Mouse (Mus musculus): ENCODE results near the gene Nrgn. TPM values are rescaled to one million over a fixed set of nuclear protein-coding genes. Genes with fewer than 3 reads are reported as not detected.

The Nrgn gene
- polyA plus RNA-seq, 1 experiment = not detected

- H3K27ac ChIP-seq (ENCODE audit: insufficient read depth, low read length) = no peak overlapping the region
- H3K4me1 ChIP-seq (ENCODE audit: control insufficient read depth, insufficient read depth, low read length) = no peaks in the 10 kb centered on the region; the same call in 1 of the 2 replicates
- no peak overlapping the region for H3K4me3 ChIP-seq (ENCODE audit: insufficient read depth, low read length)
- TF ChIP-seq CTCF (IDR thresholded peaks at IDR 0.05; ENCODE audit: borderline replicate concordance, insufficient read depth, low read length) = no peak
- no peak for TF ChIP-seq POLR2A (IDR thresholded peaks at IDR 0.05; ENCODE audit: low read depth, low read length)
These were observed 23.8 kb upstream of the Nrgn start for GRCm38 (mm10) chr9:37576436-37576930.

- H3K4me3 ChIP-seq (ENCODE audit: insufficient read depth, low read length) = no peak overlapping the region
- TF ChIP-seq CTCF (IDR thresholded peaks at IDR 0.05; ENCODE audit: borderline replicate concordance, insufficient read depth, low read length) = no peak
- TF ChIP-seq POLR2A (IDR thresholded peaks at IDR 0.05; ENCODE audit: low read depth, low read length) = no peak
- H3K27ac ChIP-seq (ENCODE audit: insufficient read depth, low read length) = no peak overlapping the region
- no peaks in the 10 kb centered on the region; the same call in 1 of the 2 replicates for H3K4me1 ChIP-seq (ENCODE audit: control insufficient read depth, insufficient read depth, low read length)
These were observed 19.6 kb upstream of the Nrgn start for GRCm38 (mm10) chr9:37572204-37572876.

- no peak overlapping the region for H3K27ac ChIP-seq (ENCODE audit: insufficient read depth, low read length)
- TF ChIP-seq CTCF (IDR thresholded peaks at IDR 0.05; ENCODE audit: borderline replicate concordance, insufficient read depth, low read length) = no peak
- no peak for TF ChIP-seq POLR2A (IDR thresholded peaks at IDR 0.05; ENCODE audit: low read depth, low read length)
- no peak overlapping the region for H3K4me3 ChIP-seq (ENCODE audit: insufficient read depth, low read length)
- no peaks in the 10 kb centered on the region for H3K4me1 ChIP-seq (ENCODE audit: control insufficient read depth, insufficient read depth, low read length)
These were observed 16.6 kb upstream of the Nrgn start for GRCm38 (mm10) chr9:37569231-37569835.

GRCm38 (mm10) chr9:37568605-37569214, 16.0 kb upstream of the Nrgn start:
- Histone ChIP-seq H3K4me3 (ENCODE audit: insufficient read depth, low read length) (no peak overlapping the region), H3K4me1 (ENCODE audit: control insufficient read depth, insufficient read depth, low read length) (no peaks in the 10 kb centered on the region), H3K27ac (ENCODE audit: insufficient read depth, low read length) (no peak overlapping the region)
- no peak for TF ChIP-seq POLR2A (IDR thresholded peaks at IDR 0.05; ENCODE audit: low read depth, low read length)
- no peak for TF ChIP-seq CTCF (IDR thresholded peaks at IDR 0.05; ENCODE audit: borderline replicate concordance, insufficient read depth, low read length)

- Histone ChIP-seq H3K4me1 (ENCODE audit: control insufficient read depth, insufficient read depth, low read length) (no peaks in the 10 kb centered on the region), H3K27ac (ENCODE audit: insufficient read depth, low read length) (no peak overlapping the region), H3K4me3 (ENCODE audit: insufficient read depth, low read length) (no peak overlapping the region)
- TF ChIP-seq POLR2A (IDR thresholded peaks at IDR 0.05; ENCODE audit: low read depth, low read length) = no peak
- no peak for TF ChIP-seq CTCF (IDR thresholded peaks at IDR 0.05; ENCODE audit: borderline replicate concordance, insufficient read depth, low read length)
These were observed 15.3 kb upstream of the Nrgn start for GRCm38 (mm10) chr9:37567892-37568604.

GRCm38 (mm10) chr9:37567454-37567853, 14.8 kb upstream of the Nrgn start:
- H3K4me3 ChIP-seq (ENCODE audit: insufficient read depth, low read length) = no peak overlapping the region
- H3K4me1 ChIP-seq (ENCODE audit: control insufficient read depth, insufficient read depth, low read length) = no peaks in the 10 kb centered on the region
- TF ChIP-seq POLR2A (IDR thresholded peaks at IDR 0.05; ENCODE audit: low read depth, low read length) (no peak), CTCF (IDR thresholded peaks at IDR 0.05; ENCODE audit: borderline replicate concordance, insufficient read depth, low read length) (no peak)
- no peak overlapping the region for H3K27ac ChIP-seq (ENCODE audit: insufficient read depth, low read length)

- Histone ChIP-seq H3K27ac (ENCODE audit: insufficient read depth, low read length) (no peak overlapping the region), H3K4me3 (ENCODE audit: insufficient read depth, low read length) (no peak overlapping the region), H3K4me1 (ENCODE audit: control insufficient read depth, insufficient read depth, low read length) (no peaks in the 10 kb centered on the region)
- TF ChIP-seq POLR2A (IDR thresholded peaks at IDR 0.05; ENCODE audit: low read depth, low read length) (no peak), CTCF (IDR thresholded peaks at IDR 0.05; ENCODE audit: borderline replicate concordance, insufficient read depth, low read length) (no peak)
These were observed 14.3 kb upstream of the Nrgn start for GRCm38 (mm10) chr9:37567019-37567418.

GRCm38 (mm10) chr9:37563805-37564204, 11.1 kb upstream of the Nrgn start:
- TF ChIP-seq CTCF (IDR thresholded peaks at IDR 0.05; ENCODE audit: borderline replicate concordance, insufficient read depth, low read length) (no peak), POLR2A (IDR thresholded peaks at IDR 0.05; ENCODE audit: low read depth, low read length) (no peak)
- no peak overlapping the region for H3K27ac ChIP-seq (ENCODE audit: insufficient read depth, low read length)
- H3K4me3 ChIP-seq (ENCODE audit: insufficient read depth, low read length) = no peak overlapping the region
- H3K4me1 ChIP-seq (ENCODE audit: control insufficient read depth, insufficient read depth, low read length) = no peaks in the 10 kb centered on the region

GRCm38 (mm10) chr9:37560617-37561016, 7.9 kb upstream of the Nrgn start:
- Histone ChIP-seq H3K4me1 (ENCODE audit: control insufficient read depth, insufficient read depth, low read length) (no peaks in the 10 kb centered on the region), H3K4me3 (ENCODE audit: insufficient read depth, low read length) (no peak overlapping the region), H3K27ac (ENCODE audit: insufficient read depth, low read length) (no peak overlapping the region)
- TF ChIP-seq POLR2A (IDR thresholded peaks at IDR 0.05; ENCODE audit: low read depth, low read length) = no peak
- no peak for TF ChIP-seq CTCF (IDR thresholded peaks at IDR 0.05; ENCODE audit: borderline replicate concordance, insufficient read depth, low read length)

Measured in embryonic fibroblast, embryonic 13.5 days (primary cell).